Mouse (Mus musculus) testis, adult 2 months (tissue): ENCODE results near the gene Adamts6. TPM values are rescaled to one million over a fixed set of nuclear protein-coding genes. Genes with fewer than 3 reads are reported as not detected.

Source experiments
- H3K27ac ChIP-seq: fragments of 200-500 bp; 2 replicates; pipeline ENCODE4 v1.5.1; 2012; ENCODE audit warnings: low read depth, low read length; ENCODE audit not compliant: control insufficient read depth, insufficient read depth
- H3K27me3 ChIP-seq: fragments of 200-500 bp; 2 replicates; pipeline ENCODE4 v1.6.1; 2012; ENCODE audit warnings: mild to moderate bottlenecking, low read length, moderate library complexity; ENCODE audit not compliant: control insufficient read depth, insufficient read depth
- H3K36me3 ChIP-seq: fragments of 200-500 bp; 2 replicates; pipeline ENCODE4 v1.6.1; 2012; ENCODE audit warnings: mild to moderate bottlenecking, low read length; ENCODE audit not compliant: control insufficient read depth, insufficient read depth
- H3K4me1 ChIP-seq: fragments of 200-500 bp; 2 replicates; pipeline ENCODE4 v1.6.1; 2012; ENCODE audit warnings: low read length; ENCODE audit not compliant: control insufficient read depth, insufficient read depth
- H3K4me3 ChIP-seq: fragments of 200-500 bp; 2 replicates; pipeline ENCODE4 v1.5.1; 2012; ENCODE audit warnings: low read depth, mild to moderate bottlenecking, low read length, moderate library complexity, mixed read lengths; ENCODE audit not compliant: control insufficient read depth
- CTCF ChIP-seq: fragments of 200-500 bp; IDR thresholded peaks from 2 replicates; pipeline ENCODE4 v1.5.1; 2012; ENCODE audit warnings: low read depth, mild to moderate bottlenecking, inconsistent platforms, low read length, moderate library complexity; ENCODE audit not compliant: control insufficient read depth, insufficient read depth, insufficient replicate concordance
- POLR2A ChIP-seq: fragments of 200-500 bp; IDR thresholded peaks from 2 replicates; pipeline ENCODE4 v1.6.1; 2012; ENCODE audit warnings: low read depth, mild to moderate bottlenecking, inconsistent platforms, low read length, moderate library complexity; ENCODE audit not compliant: control insufficient read depth
- polyA plus RNA-seq: library from polyadenylated mRNA; depleted of rRNA; stranded (reverse); fragments of >200 nt; gene quantifications from 2 replicates; pipeline ENCODE4 v1.2.3, GENCODE M21; 2012

Gene Adamts6
- polyA plus RNA-seq, 1 experiment, result 0.74 TPM

DNA sequence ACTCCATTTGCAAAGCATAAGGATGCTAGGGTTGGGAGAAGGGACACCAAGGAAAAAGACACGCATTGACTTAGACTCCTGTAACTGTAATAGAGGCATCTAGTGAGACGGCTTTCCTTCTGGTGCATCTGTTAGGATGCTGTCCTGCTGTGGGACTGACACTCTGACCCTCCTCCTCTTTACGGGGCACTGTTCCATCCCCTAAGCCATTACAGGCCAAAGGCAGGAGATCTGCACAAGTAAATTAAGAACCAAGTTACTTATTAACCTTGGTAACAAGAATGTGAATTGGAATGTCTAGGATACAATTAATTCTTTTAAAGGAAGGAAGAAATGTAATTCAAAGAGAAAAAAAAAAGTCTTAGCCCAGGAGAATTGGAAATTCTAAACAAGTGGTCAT is 210.0 kb downstream of the Adamts6 start:
- Histone ChIP-seq H3K4me1 (no peaks in the 10 kb centered on the region; the same call in 1 of the 2 replicates), H3K4me3 (no peak overlapping the region), H3K36me3 (no peaks in the 10 kb centered on the region), H3K27me3 (no peaks in the 10 kb centered on the region), H3K27ac (no peak overlapping the region)
- TF ChIP-seq POLR2A (no peak), CTCF (no peak)

DNA sequence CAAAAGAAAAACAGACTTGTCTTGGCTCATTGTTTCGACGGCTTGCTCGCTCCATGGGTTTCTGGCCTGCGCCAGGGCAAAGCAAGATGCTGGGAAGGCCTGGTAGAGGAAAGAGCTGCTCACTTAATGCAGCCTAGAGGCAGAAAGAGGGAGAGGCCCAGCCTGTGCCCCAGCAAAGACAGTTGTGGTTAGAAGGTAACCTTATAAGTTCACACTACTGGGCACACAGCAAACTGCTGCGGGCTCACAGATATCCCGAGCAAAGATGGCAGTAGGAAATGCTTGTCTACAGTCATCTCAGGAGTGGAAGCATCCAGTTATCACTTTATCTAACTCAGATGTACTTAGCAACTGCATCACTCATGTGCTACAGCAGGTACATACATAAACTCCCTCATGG is 211.0 kb downstream of the Adamts6 start:
- Histone ChIP-seq H3K27me3 (no peaks in the 10 kb centered on the region), H3K27ac (no peak overlapping the region), H3K36me3 (no peaks in the 10 kb centered on the region), H3K4me3 (no peak overlapping the region), H3K4me1 (no peaks in the 10 kb centered on the region; the same call in 1 of the 2 replicates)
- no peak for TF ChIP-seq CTCF
- TF ChIP-seq POLR2A, result no peak

DNA sequence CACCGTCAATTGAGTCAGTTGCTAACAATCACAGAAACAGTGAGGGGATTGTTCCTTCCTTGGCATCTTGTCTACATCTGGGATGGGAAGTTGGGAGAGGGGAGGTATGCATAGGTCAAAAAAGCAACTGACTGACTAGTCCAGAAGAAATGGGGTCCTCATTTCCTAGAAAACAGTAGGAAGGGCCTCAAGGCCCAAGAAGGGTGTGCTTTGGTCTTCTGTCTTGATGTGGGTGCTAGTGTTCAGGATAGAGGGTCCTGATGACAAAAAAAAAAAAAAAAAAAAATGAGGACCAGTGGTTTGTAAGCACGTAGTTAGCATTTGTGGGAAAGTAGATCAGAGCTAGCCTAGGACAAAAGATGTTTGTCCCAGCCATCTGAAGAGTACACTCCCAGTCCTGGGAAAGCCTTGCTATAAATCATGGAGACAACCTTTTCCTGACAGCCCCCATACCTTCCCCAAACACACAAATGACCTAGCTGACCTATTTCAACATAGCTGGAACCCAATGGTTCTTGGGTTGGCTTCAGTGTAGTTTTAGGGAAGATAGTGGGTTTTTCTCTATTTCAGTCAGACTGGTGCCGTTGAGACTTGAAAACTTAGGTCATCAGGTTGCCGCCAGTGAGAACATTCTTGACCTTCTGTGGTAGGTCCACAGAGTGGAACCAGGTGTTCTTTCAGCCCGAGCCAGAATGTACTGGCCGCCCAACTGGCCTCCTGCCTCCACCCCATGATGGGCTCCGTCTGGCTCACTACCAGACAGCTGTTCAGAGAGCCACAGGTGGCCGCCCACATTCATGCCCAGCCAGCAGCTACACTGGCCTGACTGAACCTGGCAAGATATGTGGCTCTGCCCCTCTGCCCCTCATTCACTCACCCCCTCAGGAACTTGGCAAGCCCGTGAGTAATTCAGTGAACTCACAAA is 211.7 kb downstream of the Adamts6 start:
- no peaks in the 10 kb centered on the region for H3K36me3 ChIP-seq
- no peak overlapping the region for H3K4me3 ChIP-seq
- no peak for TF ChIP-seq POLR2A
- no peak for TF ChIP-seq CTCF
- no peaks in the 10 kb centered on the region for H3K27me3 ChIP-seq
- no peaks in the 10 kb centered on the region; the same call in 1 of the 2 replicates for H3K4me1 ChIP-seq
- peak overlapping the region; percentile 33; the same call in 1 of the 2 replicates for H3K27ac ChIP-seq

DNA sequence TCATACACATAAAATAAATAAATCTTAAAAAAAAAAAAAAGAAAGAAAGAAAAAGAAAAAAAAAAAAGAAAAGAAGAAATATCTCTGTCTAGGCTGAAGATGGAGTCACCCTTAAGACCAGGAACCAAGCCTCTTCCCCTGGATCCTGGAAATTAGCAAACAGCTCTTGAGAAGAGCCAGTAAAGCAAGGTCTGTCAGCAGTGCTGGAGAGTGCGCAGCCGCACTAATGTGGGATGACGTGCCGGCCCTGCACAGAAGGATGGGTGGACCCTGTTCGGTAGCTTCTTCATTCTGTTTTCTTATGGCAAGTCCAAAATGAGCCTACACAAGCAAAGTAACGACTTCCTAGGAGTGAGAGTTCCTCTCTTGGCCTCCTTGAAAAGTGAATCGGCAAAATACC is 214.8 kb downstream of the Adamts6 start:
- no peak overlapping the region for H3K27ac ChIP-seq
- no peaks in the 10 kb centered on the region for H3K27me3 ChIP-seq
- H3K4me1 ChIP-seq, result no peaks in the 10 kb centered on the region; the same call in 1 of the 2 replicates
- no peak for TF ChIP-seq POLR2A
- TF ChIP-seq CTCF, result no peak
- no peaks in the 10 kb centered on the region for H3K36me3 ChIP-seq
- H3K4me3 ChIP-seq, result no peak overlapping the region

DNA sequence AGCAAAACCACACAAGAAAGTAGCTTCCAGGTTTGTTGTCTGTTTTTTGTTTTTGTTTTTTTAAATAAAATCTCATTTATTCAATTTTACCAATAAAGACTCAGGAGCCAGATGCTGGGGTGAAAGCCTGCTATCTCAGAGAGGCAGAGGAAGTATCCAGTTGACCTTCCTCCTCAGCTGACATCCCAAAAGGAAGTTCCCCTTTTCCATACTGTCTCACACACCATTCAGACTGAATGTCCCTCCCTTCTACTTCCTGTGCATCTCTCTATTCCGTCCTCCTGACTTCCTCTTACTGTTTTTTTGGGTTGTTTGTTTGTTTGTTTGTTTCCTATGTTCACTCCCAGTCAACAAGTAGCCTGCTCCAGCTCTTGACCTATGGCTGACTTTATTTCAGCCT is 216.4 kb downstream of the Adamts6 start:
- Histone ChIP-seq H3K36me3 (no peaks in the 10 kb centered on the region), H3K4me1 (no peaks in the 10 kb centered on the region; the same call in 1 of the 2 replicates), H3K27ac (no peak overlapping the region), H3K4me3 (no peak overlapping the region), H3K27me3 (no peaks in the 10 kb centered on the region)
- TF ChIP-seq POLR2A (no peak), CTCF (no peak)

DNA sequence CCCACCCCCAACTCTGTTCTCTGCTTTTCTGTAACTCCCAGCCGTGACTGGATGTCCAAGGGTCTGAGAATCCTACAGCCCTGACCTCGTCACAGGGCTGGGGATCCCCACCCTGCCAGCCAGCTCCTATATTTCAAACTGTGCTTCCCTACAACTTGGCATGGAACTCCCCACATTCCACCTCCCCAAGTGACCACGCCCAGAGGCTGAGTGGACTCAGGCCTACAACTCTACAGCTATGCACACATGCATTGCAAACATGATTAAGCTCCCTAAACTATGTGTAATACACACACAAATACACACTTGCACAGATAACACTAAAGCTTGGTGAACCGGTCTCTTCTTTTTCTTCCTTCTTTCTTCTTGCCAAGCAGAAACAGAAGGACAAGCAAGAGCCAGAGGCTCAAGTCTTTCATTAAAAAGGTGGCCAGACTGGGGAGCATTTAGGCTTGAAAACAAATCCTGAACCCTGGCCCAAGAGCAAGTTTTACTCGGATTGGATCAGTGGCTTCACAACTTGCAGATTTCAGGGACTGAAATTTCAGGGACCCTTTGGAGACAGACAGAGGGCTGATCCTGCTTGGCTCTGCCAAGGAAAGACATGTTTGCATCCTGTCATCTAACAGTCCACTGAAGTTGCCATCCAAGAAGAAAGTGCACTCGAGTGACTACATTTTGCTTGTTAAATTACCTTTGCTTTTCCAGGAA is 218.7 kb downstream of the Adamts6 start:
- Histone ChIP-seq H3K27me3 (no peaks in the 10 kb centered on the region), H3K4me3 (no peak overlapping the region), H3K4me1 (peaks cover 3% of the 10 kb centered on the region), H3K36me3 (no peaks in the 10 kb centered on the region), H3K27ac (no peak overlapping the region)
- TF ChIP-seq CTCF (no peak), POLR2A (no peak)

DNA sequence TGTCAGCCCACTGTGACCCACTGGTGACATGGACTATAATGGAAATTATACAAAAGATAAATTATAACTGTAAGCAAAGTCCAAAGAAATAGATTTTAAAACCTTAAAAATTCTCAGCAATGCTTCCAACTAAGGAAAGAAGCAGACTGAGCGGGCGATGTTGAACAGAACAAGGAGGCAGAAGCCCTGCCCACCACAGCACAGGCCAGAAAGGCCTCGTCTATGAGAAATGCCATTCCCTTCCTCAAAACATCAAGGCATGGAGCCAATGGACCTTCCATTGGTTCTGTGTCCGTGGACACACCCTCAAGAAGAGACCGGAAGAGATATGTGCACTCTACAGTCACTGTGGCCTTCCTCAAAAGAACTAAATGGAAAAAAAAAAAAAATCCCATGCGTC is 220.0 kb downstream of the Adamts6 start:
- H3K4me3 ChIP-seq, result no peak overlapping the region
- TF ChIP-seq POLR2A, result no peak
- TF ChIP-seq CTCF, result no peak

More for the DNA sequence above, 220.0 kb downstream of the Adamts6 start:
- H3K27me3 ChIP-seq, result no peaks in the 10 kb centered on the region
- H3K36me3 ChIP-seq, result no peaks in the 10 kb centered on the region
- H3K4me1 ChIP-seq, result peaks cover 5% of the 10 kb centered on the region
- H3K27ac ChIP-seq, result no peak overlapping the region
